Mouse (Mus musculus) midbrain, embryonic 12.5 days (tissue): ENCODE results near the gene Serpinf1. TPM values are rescaled to one million over a fixed set of nuclear protein-coding genes. Genes with fewer than 3 reads are reported as not detected.
"Not testable (repeated sequence)": the region's sequence is repeated elsewhere in the genome, so short reads cannot be mapped to it uniquely, and the experiment has no call there.

Source experiments
- ATAC-seq: fragments of 200-750 bp; cut with Nextera tagmentation; 2 replicates; pipeline ENCODE4 v1.8.0; 2017; ENCODE audit warnings: low read depth, moderate TSS enrichment, moderate library complexity; ENCODE audit not compliant: low FRiP score
- H3K27ac ChIP-seq: fragments of 300-500 bp; sonication (generic); replicated peaks from 2 replicates; pipeline ENCODE4 v1.5.1; 2016; ENCODE audit warnings: mild to moderate bottlenecking
- H3K27me3 ChIP-seq: fragments of 300-500 bp; sonication (generic); 2 replicates; pipeline ENCODE4 v1.6.1; 2016; ENCODE audit warnings: mild to moderate bottlenecking
- H3K36me3 ChIP-seq: fragments of 300-500 bp; sonication (generic); 2 replicates; pipeline ENCODE4 v1.6.1; 2016
- H3K4me1 ChIP-seq: fragments of 300-500 bp; sonication (generic); 2 replicates; pipeline ENCODE4 v1.6.1; 2016
- H3K4me2 ChIP-seq: fragments of 300-500 bp; sonication (generic); replicated peaks from 2 replicates; pipeline ENCODE4 v1.6.1; 2016; ENCODE audit warnings: mild to moderate bottlenecking, moderate library complexity
- H3K4me3 ChIP-seq: fragments of 300-500 bp; sonication (generic); 2 replicates; pipeline ENCODE4 v1.5.1; 2016; ENCODE audit warnings: mild to moderate bottlenecking
- H3K9ac ChIP-seq: fragments of 300-500 bp; sonication (generic); replicated peaks from 2 replicates; pipeline ENCODE4 v1.6.1; 2016; ENCODE audit warnings: mild to moderate bottlenecking, moderate library complexity
- H3K9me3 ChIP-seq: fragments of 300-500 bp; sonication (generic); 2 replicates; pipeline ENCODE4 v1.6.1; 2016; ENCODE audit warnings: mild to moderate bottlenecking
- WGBS: fragments of 180-500 bp; shearing (Covaris S2); methylation state at CpG from one replicate; pipeline ENCODE4 v1.1.7; 2016; 5-methylcytosine and 5-hydroxymethylcytosine counted together
- microRNA counts: library from miRNA; unstranded; fragments of <30 nt; microRNA quantifications from one replicate; lab custom pipeline; 2017
- microRNA-seq: library from miRNA; unstranded; fragments of <30 nt; microRNA quantifications from one replicate; pipeline ENCODE4, GENCODE M21; 2017
- polyA plus RNA-seq: library from polyadenylated mRNA; unstranded; fragments of >200 nt; fragmentation: Nextera tagmentation; extraction: Ambion mirVana; gene quantifications from 2 replicates; pipeline ENCODE4 v1.2.1, GENCODE M21; 2016

Gene Serpinf1
- polyA plus RNA-seq, 1 experiment from 2014 or later: 73.3 TPM

- Histone ChIP-seq H3K36me3 (no peaks in the 10 kb centered on the region), H3K9ac (no peak overlapping the region), H3K4me2 (no peak overlapping the region), H3K4me1 (no peaks in the 10 kb centered on the region), H3K9me3 (no peaks in the 10 kb centered on the region), H3K4me3 (no peak overlapping the region), H3K27ac (no peak overlapping the region), H3K27me3 (no peaks in the 10 kb centered on the region)
- no peak for ATAC-seq
- WGBS: 90% methylated on average over 1 of the region's 1 CpGs
Measured at GRCm38 (mm10) chr11:75395611-75396010, 26.9 kb downstream of the Serpinf1 start.

- H3K27me3 ChIP-seq, H3K4me2 ChIP-seq, ATAC-seq, H3K9me3 ChIP-seq, H3K27ac ChIP-seq, H3K36me3 ChIP-seq, H3K4me3 ChIP-seq, H3K4me1 ChIP-seq, H3K9ac ChIP-seq: not testable (repeated sequence)
- WGBS: 54% methylated on average over 3 of the region's 3 CpGs
Measured at GRCm38 (mm10) chr11:75383529-75383928, 39.0 kb downstream of the Serpinf1 start.

GRCm38 (mm10) chr11:75378786-75379185, 43.7 kb downstream of the Serpinf1 start:
- not testable (repeated sequence) for H3K4me1 ChIP-seq, H3K36me3 ChIP-seq, H3K9me3 ChIP-seq, ATAC-seq, H3K4me2 ChIP-seq, H3K4me3 ChIP-seq, H3K9ac ChIP-seq, H3K27me3 ChIP-seq, H3K27ac ChIP-seq
- 88% methylated on average over 2 of the region's 2 CpGs for WGBS

GRCm38 (mm10) chr11:75377125-75377524, 45.4 kb downstream of the Serpinf1 start:
- Histone ChIP-seq H3K4me3 (no peak overlapping the region), H3K9ac (no peak overlapping the region), H3K36me3 (no peaks in the 10 kb centered on the region), H3K27me3 (no peaks in the 10 kb centered on the region), H3K27ac (no peak overlapping the region), H3K4me2 (no peak overlapping the region), H3K9me3 (no peaks in the 10 kb centered on the region), H3K4me1 (no peaks in the 10 kb centered on the region)
- ATAC-seq: no peak
- WGBS: 90% methylated on average over 1 of the region's 1 CpGs

MicroRNA genes within 50 kb of the gene (microRNA counts, 519-probe panel; counts per million panel counts)
- 7,062 counts per million, percentile 79 among the panel's probes with 10 or more counts for microRNA mmu-miR-22 (lab: Ali Mortazavi, UCI)

Small RNA genes within 50 kb of the gene (microRNA-seq; reads per million reads assigned to microRNA genes)
- gene Mir22: 3,757 reads per million, percentile 88 among the genes with 10 or more reads in this experiment

Other genes with a start within 250 kb of the Serpinf1 start
- 23.2 and 24.9 TPM in 2 replicates for gene Ovca2, start 243.9 kb downstream of the Serpinf1 start, polyA plus RNA-seq
- 15.8 and 17.6 TPM in 2 replicates for gene Dph1, start 231.5 kb downstream of the Serpinf1 start, polyA plus RNA-seq
- gene Rtn4rl1, start 228.9 kb downstream of the Serpinf1 start, polyA plus RNA-seq: 9.3 and 10.2 TPM in 2 replicates
- gene Rpa1, start 74.4 kb downstream of the Serpinf1 start, polyA plus RNA-seq: 107 and 110 TPM in 2 replicates
- 16.3 and 16.6 TPM in 2 replicates for gene Smyd4, start 74.3 kb downstream of the Serpinf1 start, polyA plus RNA-seq
- gene Serpinf2, start 16.9 kb upstream of the Serpinf1 start, polyA plus RNA-seq: 0.16 TPM in 1 of 2 replicates, not detected in the other
- gene Wdr81, start 32.0 kb upstream of the Serpinf1 start, polyA plus RNA-seq: 8.6 and 9.4 TPM in 2 replicates
- gene Tlcd2, start 39.0 kb upstream of the Serpinf1 start, polyA plus RNA-seq: 5.9 and 9.1 TPM in 2 replicates
- gene Prpf8, start 64.1 kb upstream of the Serpinf1 start, polyA plus RNA-seq: 78.5 and 81.6 TPM in 2 replicates
- gene Rilp, start 87.4 kb upstream of the Serpinf1 start, polyA plus RNA-seq: 0.30 and 0.66 TPM in 2 replicates
- 4.7 TPM in 2 replicates for gene Scarf1, start 90.8 kb upstream of the Serpinf1 start, polyA plus RNA-seq
- 12.7 and 15.4 TPM in 2 replicates for gene Slc43a2, start 109.0 kb upstream of the Serpinf1 start, polyA plus RNA-seq
- gene Pitpna, start 165.4 kb upstream of the Serpinf1 start, polyA plus RNA-seq: 107 and 114 TPM in 2 replicates
- gene Inpp5k, start 208.3 kb upstream of the Serpinf1 start, polyA plus RNA-seq: 27.2 and 28.4 TPM in 2 replicates
- gene Myo1c, start 227.8 kb upstream of the Serpinf1 start, polyA plus RNA-seq: 15.5 and 16.4 TPM in 2 replicates